Mouse (Mus musculus) stomach, embryonic 14.5 days (tissue): ENCODE results near the gene 1700061G19Rik. TPM values are rescaled to one million over a fixed set of nuclear protein-coding genes. Genes with fewer than 3 reads are reported as not detected.

Experiments
- ATAC-seq: fragments of 200-750 bp; cut with Nextera tagmentation; 2 replicates; pipeline ENCODE4 v1.8.0; 2017; ENCODE audit warnings: low read depth, moderate TSS enrichment; ENCODE audit not compliant: insufficient number of reproducible peaks, insufficient read depth, low FRiP score
- H3K27ac ChIP-seq: fragments of 300-500 bp; sonication (generic); 2 replicates; pipeline ENCODE4 v1.5.1; 2014; ENCODE audit warnings: mild to moderate bottlenecking, low read length, moderate library complexity, mixed read lengths
- H3K27me3 ChIP-seq: fragments of 300-500 bp; sonication (generic); 2 replicates; pipeline ENCODE4 v1.6.1; 2014; ENCODE audit warnings: low read length, control low read depth, mixed read lengths; ENCODE audit not compliant: control insufficient read depth, insufficient read depth
- H3K36me3 ChIP-seq: fragments of 300-500 bp; sonication (generic); 2 replicates; pipeline ENCODE4 v1.6.1; 2014; ENCODE audit warnings: mild to moderate bottlenecking, control low read depth, low read length, moderate library complexity, mixed read lengths; ENCODE audit not compliant: control insufficient read depth, insufficient read depth
- H3K4me1 ChIP-seq: fragments of 300-500 bp; sonication (generic); 2 replicates; pipeline ENCODE4 v1.6.1; 2014; ENCODE audit warnings: low read length, control low read depth, mixed read lengths; ENCODE audit not compliant: control insufficient read depth, insufficient read depth
- H3K4me2 ChIP-seq: fragments of 300-500 bp; sonication (generic); replicated peaks from 2 replicates; pipeline ENCODE4 v1.6.1; 2014; ENCODE audit warnings: low read depth, low read length, control low read depth
- H3K4me3 ChIP-seq: fragments of 300-500 bp; sonication (generic); 2 replicates; pipeline ENCODE4 v1.5.1; 2014; ENCODE audit warnings: low read depth, low read length, control low read depth
- H3K9ac ChIP-seq: fragments of 300-500 bp; sonication (generic); replicated peaks from 2 replicates; pipeline ENCODE4 v1.6.1; 2014; ENCODE audit warnings: low read depth, mild to moderate bottlenecking, control low read depth, low read length, moderate library complexity, mixed read lengths
- H3K9me3 ChIP-seq: fragments of 300-500 bp; sonication (generic); 2 replicates; pipeline ENCODE4 v1.6.1; 2016; ENCODE audit warnings: low read depth, low read length, control low read depth; ENCODE audit not compliant: control insufficient read depth
- WGBS: fragments of 180-500 bp; shearing (Covaris S2); extraction: QIAGEN DNeasy Blood & Tissue Kit; methylation state at CpG from one replicate; pipeline ENCODE4 v1.1.7; 2014; 5-methylcytosine and 5-hydroxymethylcytosine counted together
- polyA plus RNA-seq: library from polyadenylated mRNA; unstranded; fragments of >200 nt; fragmentation: Nextera tagmentation; extraction: Ambion mirVana; gene quantifications from 2 replicates; pipeline ENCODE4 v1.2.1, GENCODE M21; 2014

The 1700061G19Rik gene
- polyA plus RNA-seq, 1 experiment from 2014 or later, result 0.35 TPM

DNA sequence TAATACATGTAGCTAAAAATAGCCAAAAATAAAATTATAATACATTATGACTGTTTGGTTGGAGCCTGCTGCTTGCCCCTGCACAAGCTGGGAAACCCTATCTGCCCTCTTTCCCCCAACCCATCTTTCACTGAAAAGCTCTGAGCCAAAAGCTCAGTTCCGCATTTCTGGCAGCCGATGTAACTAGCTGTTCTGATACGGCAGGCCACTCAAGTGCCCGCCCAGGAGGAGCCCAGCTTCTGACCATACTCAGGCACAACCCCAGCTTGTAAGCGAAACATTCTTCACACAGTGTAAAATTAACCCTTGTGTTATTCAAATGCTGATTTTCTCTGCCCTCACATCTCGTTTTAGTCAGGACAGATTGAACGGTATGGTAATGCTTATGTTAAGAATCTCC is 16.4 kb upstream of the 1700061G19Rik start:
- peak overlapping the region; percentile 49; the same call in 1 of the 2 replicates for H3K27ac ChIP-seq

DNA sequence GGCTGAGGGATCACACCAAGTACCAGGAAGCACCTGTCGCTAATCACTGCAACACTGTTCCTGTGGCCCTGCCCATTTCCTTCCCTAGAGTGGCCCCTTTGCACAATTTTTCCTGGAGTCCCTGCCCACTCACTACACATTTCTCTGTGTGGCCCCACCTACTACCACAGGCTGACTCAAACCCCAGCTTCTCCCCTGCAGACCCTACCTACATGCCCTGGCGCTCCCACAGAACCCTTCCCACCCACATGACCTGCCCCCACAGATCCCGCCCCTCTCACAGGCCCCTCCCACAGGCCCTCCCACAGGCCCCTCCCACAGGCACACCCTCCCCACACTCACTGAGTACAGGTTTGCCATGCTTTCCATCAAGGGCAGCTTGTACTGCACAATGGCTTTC is 14.1 kb upstream of the 1700061G19Rik start:
- WGBS, result 52% methylated on average over 3 of the region's 3 CpGs
- no peak overlapping the region for H3K4me2 ChIP-seq
- H3K27ac ChIP-seq, result no peak overlapping the region
- H3K4me3 ChIP-seq, result no peak overlapping the region
- ATAC-seq, result peak; percentile 39; the same call in 1 of the 2 replicates
- H3K27me3 ChIP-seq, result no peaks in the 10 kb centered on the region
- no peaks in the 10 kb centered on the region for H3K9me3 ChIP-seq
- H3K36me3 ChIP-seq, result no peaks in the 10 kb centered on the region
- H3K4me1 ChIP-seq, result peaks cover 4% of the 10 kb centered on the region; the same call in 1 of the 2 replicates
- no peak overlapping the region for H3K9ac ChIP-seq

More for the DNA sequence above, 16.4 kb upstream of the 1700061G19Rik start:
- no peaks in the 10 kb centered on the region for H3K27me3 ChIP-seq
- no peaks in the 10 kb centered on the region for H3K9me3 ChIP-seq
- peaks cover 4% of the 10 kb centered on the region; the same call in 1 of the 2 replicates for H3K4me1 ChIP-seq
- H3K4me2 ChIP-seq, result no peak overlapping the region
- no peaks in the 10 kb centered on the region for H3K36me3 ChIP-seq
- 44% methylated on average over 7 of the region's 7 CpGs for WGBS
- no peak overlapping the region for H3K9ac ChIP-seq
- ATAC-seq, result no peak
- H3K4me3 ChIP-seq, result no peak overlapping the region

DNA sequence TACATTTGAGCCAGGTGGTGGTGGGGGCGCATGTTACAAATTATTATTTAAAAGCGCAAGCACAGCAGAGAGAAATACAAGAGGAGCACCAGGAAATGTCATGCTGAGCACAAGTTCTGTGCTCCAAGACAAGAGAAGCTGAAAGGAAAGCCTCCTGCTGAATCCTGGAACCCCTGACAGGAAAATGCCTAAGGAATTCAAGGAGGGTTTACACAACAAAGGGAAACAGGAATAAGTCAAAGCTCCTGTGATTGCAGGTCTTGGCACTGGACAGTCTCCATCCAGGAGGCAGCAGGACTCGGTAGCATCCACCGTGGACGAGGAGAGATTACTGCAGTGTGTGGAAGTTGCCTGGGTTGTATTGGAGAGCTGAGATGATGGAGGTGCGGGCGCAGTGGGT is 9.2 kb upstream of the 1700061G19Rik start:
- Histone ChIP-seq H3K27ac (no peak overlapping the region), H3K9ac (no peak overlapping the region), H3K36me3 (no peaks in the 10 kb centered on the region), H3K9me3 (0 out of 2 replicates have a peak, but pooled peaks cover 7% of the 10 kb centered on the region), H3K4me3 (no peak overlapping the region), H3K4me1 (no peaks in the 10 kb centered on the region), H3K27me3 (no peaks in the 10 kb centered on the region), H3K4me2 (no peak overlapping the region)
- ATAC-seq, result no peak
- WGBS, result 86% methylated on average over 7 of the region's 7 CpGs

DNA sequence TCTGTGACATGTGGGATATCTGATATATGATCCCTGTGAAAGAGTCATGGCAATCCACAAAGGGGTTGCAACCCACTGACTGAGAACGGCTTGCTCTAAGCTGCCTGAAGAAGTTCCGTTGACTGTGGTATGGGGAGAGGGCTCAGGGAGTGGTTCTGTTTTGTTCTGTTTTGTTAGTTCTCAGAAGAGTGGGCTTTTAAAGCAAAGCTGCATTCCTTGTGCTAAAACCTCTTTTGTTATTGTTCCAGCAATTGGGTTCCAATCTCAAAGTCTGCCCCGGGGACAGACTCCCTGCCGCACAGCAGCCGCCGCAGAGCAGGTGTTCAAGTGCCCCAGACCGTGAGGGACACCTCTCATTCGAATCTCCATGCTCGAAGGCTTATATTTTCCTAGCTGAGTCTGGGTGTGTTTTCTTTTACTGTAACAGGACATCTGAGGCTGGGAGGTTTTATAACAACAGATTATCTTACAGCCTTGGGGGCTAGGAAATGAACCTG is 5.7 kb upstream of the 1700061G19Rik start:
- Histone ChIP-seq H3K36me3 (no peaks in the 10 kb centered on the region), H3K9me3 (0 out of 2 replicates have a peak, but pooled peaks cover 7% of the 10 kb centered on the region), H3K4me2 (no peak overlapping the region), H3K4me1 (no peaks in the 10 kb centered on the region), H3K9ac (no peak overlapping the region), H3K27me3 (no peaks in the 10 kb centered on the region), H3K27ac (no peak overlapping the region), H3K4me3 (no peak overlapping the region)
- WGBS, result 77% methylated on average over 9 of the region's 9 CpGs
- no peak for ATAC-seq

DNA sequence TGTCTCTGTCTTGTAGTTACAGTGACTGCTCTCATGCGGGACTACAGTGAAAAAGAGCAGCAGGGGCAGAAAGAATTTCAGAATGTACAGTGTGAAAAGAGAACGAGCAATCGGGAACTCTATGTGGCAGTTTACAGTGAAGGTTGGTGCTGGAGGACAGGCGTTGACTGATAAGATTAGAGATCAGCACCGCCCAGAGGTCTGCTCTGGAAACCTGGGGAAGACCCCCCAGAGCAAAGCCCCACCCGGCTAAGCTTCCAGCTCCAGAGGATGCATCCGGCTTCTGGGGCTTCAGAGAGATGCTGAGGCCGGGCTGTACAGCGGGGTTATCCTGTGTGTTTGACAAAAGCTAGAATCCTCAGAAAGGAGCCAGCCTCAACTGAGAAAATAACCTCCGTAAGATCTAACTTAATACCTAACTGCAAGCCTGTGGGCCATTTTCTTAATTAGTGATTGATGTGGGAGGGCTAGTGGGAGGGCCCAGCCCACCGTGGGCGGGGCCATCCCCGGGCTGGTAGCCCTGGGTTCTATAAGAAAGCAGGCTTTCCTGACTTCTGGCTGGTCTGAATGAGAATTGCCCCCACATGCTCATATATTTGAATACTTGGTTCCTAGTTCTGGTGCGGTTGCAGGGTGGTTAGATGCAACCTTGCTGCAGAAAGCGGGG is 4.9 kb upstream of the 1700061G19Rik start:
- Histone ChIP-seq H3K9me3 (0 out of 2 replicates have a peak, but pooled peaks cover 7% of the 10 kb centered on the region), H3K4me1 (no peaks in the 10 kb centered on the region), H3K9ac (no peak overlapping the region), H3K4me3 (no peak overlapping the region), H3K27ac (no peak overlapping the region), H3K36me3 (no peaks in the 10 kb centered on the region), H3K4me2 (no peak overlapping the region), H3K27me3 (no peaks in the 10 kb centered on the region)
- 64% methylated on average over 15 of the region's 15 CpGs for WGBS
- no peak for ATAC-seq

DNA sequence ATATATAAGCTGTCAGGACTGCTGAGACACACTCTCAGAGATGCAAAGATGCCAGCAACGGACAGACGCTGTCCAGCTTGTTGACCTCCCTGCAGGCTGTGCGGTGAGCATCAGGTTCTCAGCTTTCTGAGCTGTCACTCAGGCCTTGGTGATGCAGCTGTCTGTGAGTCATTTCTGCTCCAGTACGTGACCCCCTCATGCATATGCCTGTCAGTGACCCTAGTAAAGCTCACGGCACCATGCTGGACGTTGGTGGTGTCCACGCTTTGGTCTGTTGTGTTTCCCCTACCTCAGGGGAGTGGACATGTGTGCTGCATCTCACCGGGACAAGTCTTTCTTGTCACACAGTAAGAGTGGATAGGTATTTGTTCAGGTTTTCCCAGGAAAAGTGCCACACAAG is 3.5 kb upstream of the 1700061G19Rik start:
- no peak for ATAC-seq
- Histone ChIP-seq H3K9me3 (0 out of 2 replicates have a peak, but pooled peaks cover 7% of the 10 kb centered on the region), H3K27ac (no peak overlapping the region), H3K4me3 (no peak overlapping the region), H3K27me3 (no peaks in the 10 kb centered on the region), H3K36me3 (no peaks in the 10 kb centered on the region), H3K4me1 (no peaks in the 10 kb centered on the region), H3K9ac (no peak overlapping the region), H3K4me2 (no peak overlapping the region)
- WGBS, result 63% methylated on average over 8 of the region's 8 CpGs

DNA sequence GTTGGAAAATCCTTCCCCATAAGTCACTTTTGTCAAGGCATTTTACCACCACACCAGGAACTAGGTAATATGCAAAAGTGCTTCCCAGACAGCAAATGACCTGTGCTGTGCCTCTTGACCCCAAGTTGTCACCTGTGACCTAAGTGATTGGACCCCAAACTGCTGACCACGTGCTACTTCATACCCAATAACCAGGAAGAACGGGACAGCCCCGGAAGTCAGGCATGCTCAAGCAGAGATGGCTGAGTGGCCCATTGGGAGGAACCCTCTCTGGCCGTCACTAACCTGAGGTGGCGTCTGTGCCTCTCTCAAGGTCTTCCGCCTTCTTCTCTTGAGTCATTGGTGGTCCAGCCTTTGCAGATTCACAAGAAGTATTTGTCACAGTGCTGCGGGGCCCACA is 2.8 kb upstream of the 1700061G19Rik start:
- Histone ChIP-seq H3K4me3 (no peak overlapping the region), H3K36me3 (no peaks in the 10 kb centered on the region), H3K9ac (no peak overlapping the region), H3K9me3 (no peaks in the 10 kb centered on the region), H3K4me2 (no peak overlapping the region), H3K27me3 (no peaks in the 10 kb centered on the region), H3K27ac (no peak overlapping the region), H3K4me1 (no peaks in the 10 kb centered on the region)
- WGBS, result 74% methylated on average over 7 of the region's 7 CpGs
- ATAC-seq, result no peak

DNA sequence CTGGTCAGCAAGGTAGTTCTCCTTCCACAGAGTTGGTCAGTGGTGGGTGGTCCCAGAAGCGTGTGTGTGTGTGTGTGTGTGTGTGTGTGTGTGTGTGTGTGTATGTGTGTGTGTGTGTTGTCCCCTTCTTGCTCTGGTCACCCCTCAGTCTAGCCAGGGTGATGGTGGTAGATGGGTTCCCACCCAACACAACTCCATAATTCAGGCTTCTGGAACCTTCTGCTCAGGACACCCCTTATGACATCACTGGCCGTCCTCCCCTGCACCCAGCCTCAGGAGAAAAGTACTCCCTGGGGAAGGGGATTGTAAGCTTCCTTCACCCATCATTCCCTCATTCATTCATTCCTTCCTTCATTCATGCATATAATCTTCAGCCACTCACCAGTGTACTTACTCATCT is 1.0 kb upstream of the 1700061G19Rik start, which contains the start of gene Acsbg2:
TSS of gene Acsbg2 (minus strand) at position 211 of the 400 bp plus-strand sequence.
- no peaks in the 10 kb centered on the region for H3K27me3 ChIP-seq
- H3K9ac ChIP-seq, result no peak within 1 kb of the TSS

More for the DNA sequence above, 1.0 kb upstream of the 1700061G19Rik start, which contains the start of gene Acsbg2:
- Histone ChIP-seq H3K4me2 (no peak within 1 kb of the TSS), H3K27ac (no peak within 1 kb of the TSS), H3K9me3 (no peaks in the 10 kb centered on the region), H3K4me3 (no peak within 1 kb of the TSS), H3K4me1 (no peaks in the 10 kb centered on the region), H3K36me3 (no peaks in the 10 kb centered on the region)
- 90% methylated on average over 2 of the region's 2 CpGs for WGBS
- ATAC-seq, result no peak
